Mouse (Mus musculus) layer of hippocampus, adult 18-20 months (tissue): ENCODE measurements around the gene Tshz2. TPM values are rescaled to one million over a fixed set of nuclear protein-coding genes. Genes with fewer than 3 reads are reported as not detected.
A peak's percentile ranks its signal among the peaks of the same experiment; 100 is the strongest.

Source experiments
- DNase-seq, 2 experiments: peaks; one replicate each; pipeline ENCODE4 v3.0.0; 2022; ENCODE audit warnings: low spot score in 2 of 2
- total RNA-seq, 2 experiments: library from RNA; stranded (reverse); gene quantifications; 2 replicates each; pipeline ENCODE4 v1.2.3; 2021

Tshz2 gene
- total RNA-seq, 2 experiments from 2014 or later, result 29.3 to 44.3 TPM

DNA sequence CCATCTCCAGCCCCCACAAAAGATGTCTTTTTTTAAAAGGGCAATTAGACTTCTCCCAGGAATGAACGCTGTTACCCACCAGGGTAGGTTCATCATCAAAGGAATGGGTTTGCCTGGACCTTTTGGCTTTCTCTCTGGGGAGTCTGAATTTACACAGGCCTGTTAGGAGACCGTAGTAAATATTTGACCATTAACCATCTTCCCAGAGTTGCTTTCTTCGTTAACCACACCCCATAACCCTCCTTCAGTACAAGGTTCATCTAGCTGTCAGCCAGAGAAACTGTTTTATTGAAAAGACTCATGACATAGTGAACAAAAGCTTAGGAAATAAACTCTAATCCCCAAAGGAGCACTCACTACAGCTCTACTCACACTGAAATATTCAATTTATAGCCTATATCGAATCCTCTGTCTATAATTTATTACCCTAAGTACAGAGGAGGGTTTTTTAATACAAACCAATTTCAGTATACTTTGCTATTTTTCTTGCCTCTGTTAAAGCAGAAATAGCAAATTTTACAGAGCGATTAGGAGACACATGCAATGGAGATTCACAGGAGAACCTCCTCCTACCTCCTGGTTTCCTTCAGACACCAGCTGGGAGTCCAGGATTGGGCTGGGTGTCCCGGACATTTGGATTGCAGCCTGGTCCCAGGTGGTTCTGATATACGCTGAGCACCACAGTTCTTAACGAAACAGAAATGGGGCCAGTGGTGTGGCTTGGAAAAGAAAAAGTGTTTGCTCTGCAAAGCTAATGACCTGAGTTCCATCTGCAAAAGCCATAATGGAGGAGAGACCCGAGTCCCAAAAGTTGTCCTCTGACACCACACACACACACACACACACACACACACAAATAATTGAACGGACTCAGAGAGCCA lies 459.0 kb downstream of the Tshz2 start:
- DNase-seq, result no peak

DNA sequence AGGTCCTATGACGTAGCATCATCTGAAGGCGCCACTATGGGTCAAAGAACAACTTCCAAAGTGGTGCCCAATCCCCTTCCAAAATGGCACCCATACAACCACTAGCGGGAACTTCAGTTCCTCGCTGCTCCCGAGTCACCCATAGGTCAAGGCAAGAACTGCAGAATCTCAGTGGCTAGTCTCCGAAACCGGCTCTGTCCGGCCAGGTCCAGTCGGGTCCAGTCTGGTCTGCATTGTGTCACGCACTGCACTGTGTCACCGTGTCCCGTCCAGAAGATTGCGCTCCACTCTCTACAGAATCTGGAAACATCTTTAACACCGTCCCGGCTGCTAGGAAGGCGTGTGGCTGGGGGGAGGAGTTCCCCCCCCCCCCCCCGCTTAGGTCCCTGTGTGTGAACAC lies 461.4 kb downstream of the Tshz2 start:
- no peak for DNase-seq

DNA sequence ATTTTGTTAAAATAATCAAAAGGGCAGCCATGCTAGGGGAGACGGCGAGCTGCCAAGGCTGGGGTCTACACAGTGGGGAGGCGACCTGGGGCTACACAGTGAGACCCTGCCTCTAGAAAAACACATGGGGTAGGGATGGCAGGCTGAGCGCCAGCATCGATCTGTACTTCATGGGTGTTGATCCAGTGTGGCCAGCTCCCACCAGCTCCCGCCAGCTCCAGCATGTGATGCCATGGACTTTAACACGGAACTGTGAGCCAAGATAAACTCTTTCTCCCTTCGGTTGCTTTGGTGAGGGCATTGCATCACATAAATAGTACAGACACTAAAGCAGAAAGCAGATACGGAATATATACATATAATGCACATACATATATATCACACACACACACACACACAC lies 462.1 kb downstream of the Tshz2 start:
- DNase-seq, result no peak

DNA sequence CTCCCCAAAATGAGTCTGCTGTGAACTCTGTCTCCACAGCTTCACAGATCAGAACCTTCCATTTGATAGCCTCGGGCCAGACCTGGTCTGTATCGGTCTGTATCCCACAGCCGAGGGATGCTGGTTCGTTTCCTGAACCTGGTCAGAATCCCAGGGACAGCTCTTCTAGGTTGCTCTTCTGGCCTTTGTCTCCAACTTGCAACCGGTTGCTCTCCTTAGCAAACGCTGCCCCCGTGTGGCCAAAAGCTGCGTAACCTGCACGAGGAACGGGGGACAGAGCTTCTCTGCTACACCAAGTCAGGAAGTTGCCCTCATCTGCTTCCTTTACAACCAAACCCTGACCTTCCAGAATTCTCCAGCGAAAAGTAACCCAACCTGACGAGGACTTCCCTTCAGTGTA lies 468.3 kb downstream of the Tshz2 start:
- peak; percentile 72 to 87 for DNase-seq

DNA sequence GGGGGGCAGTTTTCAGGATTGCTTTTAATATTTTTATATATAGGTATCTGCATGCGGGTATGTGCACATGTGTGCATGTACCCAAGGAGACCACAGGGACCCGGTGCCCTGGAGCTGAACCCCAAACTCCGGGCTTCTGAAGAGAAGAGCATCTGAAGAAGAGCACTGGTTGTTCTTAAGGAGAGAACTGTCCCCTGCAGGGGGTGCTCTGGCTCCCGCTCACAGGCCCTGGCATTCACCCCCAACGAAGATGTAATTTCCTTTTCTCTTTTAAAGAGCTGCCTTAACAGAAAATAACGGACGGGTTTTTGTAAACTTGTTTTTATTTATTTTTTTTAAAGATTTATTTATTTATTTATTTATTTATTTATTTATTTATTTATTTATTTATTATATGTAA lies 469.1 kb downstream of the Tshz2 start:
- DNase-seq, result no peak

DNA sequence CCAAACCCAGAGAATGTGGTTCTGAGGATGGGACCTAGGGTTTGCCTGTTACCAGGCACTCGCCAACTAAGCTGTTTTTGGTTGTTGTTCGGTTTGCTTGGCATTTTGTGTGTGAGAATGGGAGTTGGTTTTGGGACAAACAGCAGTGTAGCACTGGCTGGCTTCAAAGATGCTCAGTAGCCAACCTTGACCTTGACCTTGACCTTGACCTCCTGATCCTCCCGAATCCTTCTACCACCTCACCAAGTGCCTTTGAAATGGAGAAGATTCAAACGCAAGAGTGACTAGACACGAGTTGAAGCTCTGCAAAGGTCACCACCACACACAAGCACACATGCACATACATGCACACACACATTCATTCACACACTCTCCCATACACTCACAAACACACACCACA lies 470.5 kb downstream of the Tshz2 start:
- DNase-seq, result no peak

DNA sequence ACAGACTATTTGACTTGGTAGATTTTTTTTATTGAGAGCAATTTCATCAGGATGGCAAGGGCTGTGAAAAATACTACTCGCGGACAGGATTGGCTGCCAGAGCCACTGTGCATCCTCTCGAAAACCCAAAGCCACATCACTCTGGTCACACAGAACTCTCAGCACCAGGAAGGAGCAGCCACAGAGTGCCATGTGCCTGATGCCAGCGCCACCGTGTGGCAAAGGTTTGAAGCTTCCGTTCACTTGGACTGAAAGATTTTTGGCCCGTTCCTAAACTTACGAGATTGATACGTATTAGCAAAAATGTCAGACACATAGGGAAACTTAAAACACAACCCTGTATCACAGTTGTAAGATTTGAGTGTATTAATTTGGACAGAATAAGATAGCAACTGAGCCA lies 471.0 kb downstream of the Tshz2 start:
- DNase-seq, result peak; percentile 37 to 70

DNA sequence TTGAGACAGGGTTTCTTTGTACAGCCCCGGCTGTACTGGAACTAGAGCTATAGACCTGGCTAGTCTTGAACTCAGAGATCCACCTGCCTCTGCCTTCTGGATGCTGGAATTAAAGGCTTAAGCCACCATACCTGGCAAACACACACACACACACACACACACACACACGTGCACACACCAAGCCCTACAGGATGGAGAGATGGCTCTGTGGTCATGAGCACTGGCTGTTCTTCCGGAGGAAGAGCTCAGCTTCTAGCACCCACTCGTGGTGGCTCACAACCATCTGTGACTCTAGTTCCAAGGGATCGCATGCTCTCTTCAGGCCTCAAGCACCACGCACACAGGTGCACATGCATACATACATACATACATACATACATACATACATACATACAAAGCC lies 471.6 kb downstream of the Tshz2 start:
- DNase-seq, result no peak

DNA sequence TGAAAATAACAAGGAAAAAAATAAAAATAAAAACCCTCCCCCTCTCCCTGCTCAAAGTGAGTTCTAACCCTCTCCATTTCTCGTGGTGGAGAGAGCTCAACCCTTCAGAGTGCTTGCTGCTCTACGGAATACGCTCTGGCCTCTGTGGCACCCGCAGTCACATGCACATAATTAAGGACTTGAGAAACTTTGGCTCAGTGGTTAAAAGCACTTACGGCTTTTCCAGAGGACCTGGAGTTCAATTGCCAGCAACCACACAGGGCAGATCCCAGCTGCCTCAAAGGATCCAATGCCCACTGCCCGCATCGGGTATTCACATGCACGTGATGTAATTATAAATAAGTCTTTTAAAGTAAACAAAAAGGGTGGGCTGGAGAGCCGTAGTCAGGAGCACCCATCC lies 473.2 kb downstream of the Tshz2 start:
- DNase-seq, result no peak

DNA sequence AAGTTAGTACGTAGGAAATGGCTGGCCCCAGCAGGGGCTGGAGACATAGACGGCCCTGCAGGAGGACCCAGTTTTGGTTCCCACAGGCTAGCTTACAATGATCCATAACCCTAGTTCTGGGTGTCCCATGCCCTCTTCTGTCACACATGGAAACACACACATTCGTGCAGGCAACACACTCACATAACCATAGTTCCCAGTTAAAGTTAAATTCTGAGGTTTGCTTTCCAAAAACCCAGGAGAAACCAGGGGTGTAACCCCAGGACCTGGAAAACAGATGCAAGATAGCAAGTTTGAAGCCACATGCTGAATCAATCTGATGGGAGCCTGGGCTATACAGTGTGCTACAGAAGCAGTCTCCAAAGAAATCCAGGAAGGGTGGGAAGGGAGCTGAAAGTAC lies 475.0 kb downstream of the Tshz2 start:
- DNase-seq, result no peak

DNA sequence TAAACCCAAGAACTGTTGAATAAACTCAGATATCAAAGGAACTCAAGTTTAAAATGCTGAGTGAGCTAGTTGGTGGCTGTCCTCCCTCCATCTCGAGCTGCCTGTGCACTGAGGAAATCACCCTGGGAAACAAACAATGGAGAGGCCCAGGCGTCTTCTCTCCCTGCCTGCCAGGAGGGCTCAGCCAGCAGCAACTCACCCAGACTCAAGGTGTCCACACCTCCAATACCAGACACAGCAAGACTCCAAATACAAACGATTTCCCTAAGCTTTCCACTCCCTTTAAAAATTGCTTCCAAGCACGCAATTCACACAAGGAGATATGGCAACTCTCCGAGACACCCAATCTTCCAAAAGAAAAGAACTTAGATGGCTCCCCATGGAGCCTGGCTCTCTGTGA lies 476.7 kb downstream of the Tshz2 start:
- DNase-seq, result no peak

DNA sequence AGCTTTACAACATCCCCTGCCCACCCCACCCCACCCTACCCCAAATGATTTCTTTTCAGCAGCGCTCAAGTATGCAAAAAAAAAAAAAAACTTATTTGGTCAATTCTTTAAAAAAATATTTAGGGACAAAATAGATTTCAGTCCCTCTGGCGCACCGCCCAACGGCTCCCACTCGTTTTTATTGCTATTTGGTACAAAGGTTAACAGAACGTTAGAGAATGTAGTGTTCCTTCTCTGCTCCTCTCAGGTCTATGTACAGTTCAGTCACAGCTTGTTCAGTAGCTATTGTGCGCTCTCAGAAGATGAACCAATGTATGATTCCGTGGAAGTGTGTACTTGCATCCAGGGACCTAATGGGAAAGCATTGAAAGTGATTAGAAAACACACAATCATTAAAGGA lies 477.5 kb downstream of the Tshz2 start:
- DNase-seq, result no peak

DNA sequence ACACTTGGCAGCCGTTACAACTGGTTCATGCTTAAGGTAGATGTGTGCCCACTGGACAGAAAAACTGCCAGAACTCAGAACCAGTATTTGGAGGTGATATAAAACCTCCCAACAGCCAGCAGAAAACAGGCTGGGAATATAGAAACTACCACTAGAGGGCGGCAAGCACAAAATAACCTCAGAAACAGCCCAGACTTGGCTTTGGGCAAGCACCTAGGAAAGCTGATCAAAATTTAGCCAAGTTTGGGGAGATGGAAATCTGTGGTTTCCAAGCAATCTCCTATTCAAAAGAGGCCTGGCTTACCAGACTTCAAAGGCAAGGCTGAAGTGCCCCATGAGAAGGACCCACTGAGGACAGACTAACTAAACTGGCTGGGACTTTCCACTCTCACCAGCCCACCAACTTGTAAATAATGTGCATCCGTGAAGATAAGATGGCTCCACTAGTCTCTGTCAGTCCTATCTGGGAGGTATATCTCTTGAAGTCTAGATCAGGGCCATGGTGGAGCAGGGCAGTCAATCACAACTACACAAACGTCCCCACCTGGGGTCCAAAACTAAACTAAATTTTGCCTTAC lies 484.0 kb downstream of the Tshz2 start:
- DNase-seq, result peak; percentile 56 to 89

DNA sequence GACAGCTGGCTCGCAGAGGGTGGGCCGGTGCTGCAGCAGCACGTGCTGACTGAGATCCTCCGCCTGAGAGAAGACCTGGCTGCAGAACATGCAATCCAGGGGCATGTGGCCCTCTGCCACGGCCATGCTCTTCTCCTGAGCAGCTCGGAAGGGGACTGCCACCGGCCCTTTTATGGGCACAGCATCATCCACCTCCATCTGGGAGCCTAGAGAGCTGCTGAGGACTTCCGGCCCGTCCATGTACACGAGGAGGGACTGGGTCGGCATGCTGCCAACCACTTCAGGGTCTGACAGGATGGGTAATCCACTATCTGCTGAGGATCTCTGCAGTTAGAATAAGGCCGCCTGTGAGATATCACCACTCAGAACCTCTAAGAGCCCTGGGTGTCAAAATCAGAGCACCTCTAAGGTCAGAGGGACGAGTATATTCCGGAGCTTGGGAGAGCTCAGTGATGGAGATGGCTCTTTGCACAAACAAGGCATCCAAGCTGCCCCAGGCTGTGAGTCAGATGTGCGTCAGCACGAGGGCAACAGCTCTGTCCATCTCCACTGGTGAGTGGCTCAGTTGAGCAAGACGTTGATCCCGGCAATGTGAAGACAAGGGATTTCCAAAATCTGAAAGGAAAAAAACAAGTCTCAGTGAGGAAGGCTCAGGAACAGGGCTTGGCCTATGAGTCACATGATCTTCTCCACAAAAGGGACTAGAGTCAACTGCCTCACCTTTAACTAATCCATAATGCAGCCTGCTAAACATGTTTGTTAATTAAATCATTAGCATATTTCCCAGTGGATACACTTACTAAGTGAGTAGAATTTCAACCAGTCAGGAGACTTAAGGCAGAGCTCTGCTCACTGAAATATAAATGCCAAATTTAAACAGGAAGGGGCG lies 487.6 kb downstream of the Tshz2 start:
- DNase-seq, result no peak

Other genes with a start within 250 kb of the Tshz2 start
- gene Gm11011, start 45.3 kb upstream of the Tshz2 start, total RNA-seq, result not detected